Mouse (Mus musculus) layer of hippocampus, adult 6 months (tissue): Measurements from ENCODE around the gene Spata16. TPM values are rescaled to one million over a fixed set of nuclear protein-coding genes. Genes with fewer than 3 reads are reported as not detected.

Experiments
- long read RNA-seq, 2 experiments: library from polyadenylated mRNA; unstranded; transcript quantifications; one replicate each; pipeline ENCODE4 v2.0.0; 2019 to 2020
- microRNA-seq: library from miRNA; unstranded; fragments of <30 nt; microRNA quantifications from one replicate; pipeline ENCODE4 v1.2.0, GENCODE M21; 2020
- polyA plus RNA-seq: library from polyadenylated mRNA; unstranded; fragments of <200 nt; fragmentation: Nextera tagmentation; gene quantifications from 2 replicates; pipeline ENCODE4 v1.2.3, GENCODE M21; 2021

The Spata16 gene
- not detected in 2 replicates for polyA plus RNA-seq
- long read RNA-seq, experiment 1 = 0 reads
- long read RNA-seq, experiment 2 = 0 reads

GRCm38 (mm10) chr3:26637402-26637801 lies at the start of gene Spata16:
Gene Spata16 (plus strand): TSS chr3:26637620.

Small RNAs within 50 kb of the gene (microRNA-seq; reads per million reads assigned to microRNA genes)
- not detected for gene Gm25773
- not detected for gene Gm44464
